Mouse (Mus musculus) lung, postnatal 4 days (tissue): ENCODE measurements at regions not wholly inside any gene's neighbourhood (a gene's known extent, or its start where the extent isn't known, plus 50 kb on each side); places are given as distances from the start of the nearest gene placed in this dataset.

ENCODE experiments used
- DNase-seq, 2 experiments: peaks; one replicate each; pipeline ENCODE4 v3.0.0; 2021

GRCm38 (mm10) chrX:68313486-68313885 is 364.9 kb upstream of the Fmr1 start:
- peak in 1 of 2 experiments; percentile 47 for DNase-seq
